Mouse (Mus musculus) heart, embryonic 15.5 days (tissue): ENCODE results near the gene Bax. TPM values are rescaled to one million over a fixed set of nuclear protein-coding genes. Genes with fewer than 3 reads are reported as not detected.
"Not testable (repeated sequence)": the region's sequence is repeated elsewhere in the genome, so short reads cannot be mapped to it uniquely, and the experiment has no call there.

ENCODE experiments used
- ATAC-seq: fragments of 200-750 bp; cut with Nextera tagmentation; replicated peaks from 2 replicates; pipeline ENCODE4 v1.8.0; 2017; ENCODE audit warnings: low read depth, moderate TSS enrichment; ENCODE audit not compliant: insufficient number of reproducible peaks, insufficient read depth, low FRiP score
- H3K27ac ChIP-seq: fragments of 300-500 bp; sonication (generic); 2 replicates; pipeline ENCODE4 v1.5.1; 2015; ENCODE audit warnings: mild to moderate bottlenecking, inconsistent platforms
- H3K27me3 ChIP-seq: fragments of 300-500 bp; sonication (generic); 2 replicates; pipeline ENCODE4 v1.6.1; 2015; ENCODE audit warnings: inconsistent platforms
- H3K36me3 ChIP-seq: fragments of 300-500 bp; sonication (generic); 2 replicates; pipeline ENCODE4 v1.6.1; 2015; ENCODE audit warnings: mild to moderate bottlenecking, inconsistent platforms
- H3K4me1 ChIP-seq: fragments of 300-500 bp; sonication (generic); replicated peaks from 2 replicates; pipeline ENCODE4 v1.6.1; 2015; ENCODE audit warnings: inconsistent platforms
- H3K4me2 ChIP-seq: fragments of 300-500 bp; sonication (generic); 2 replicates; pipeline ENCODE4 v1.6.1; 2015; ENCODE audit warnings: inconsistent platforms, mild to moderate bottlenecking, moderate library complexity
- H3K4me3 ChIP-seq: fragments of 300-500 bp; sonication (generic); 2 replicates; pipeline ENCODE4 v1.5.1; 2015; ENCODE audit warnings: mild to moderate bottlenecking, inconsistent platforms
- H3K9ac ChIP-seq: fragments of 300-500 bp; sonication (generic); 2 replicates; pipeline ENCODE4 v1.6.1; 2015; ENCODE audit warnings: mild to moderate bottlenecking, inconsistent platforms
- H3K9me3 ChIP-seq: fragments of 300-500 bp; sonication (generic); replicated peaks from 2 replicates; pipeline ENCODE4 v1.6.1; 2016; ENCODE audit warnings: inconsistent platforms
- WGBS: fragments of 180-500 bp; shearing (Covaris S2); methylation state at CpG from one replicate; pipeline ENCODE4 v1.1.7; 2015; ENCODE audit warnings: mixed read lengths; 5-methylcytosine and 5-hydroxymethylcytosine counted together
- polyA plus RNA-seq: library from polyadenylated mRNA; unstranded; fragments of >200 nt; fragmentation: Nextera tagmentation; extraction: Ambion mirVana; gene quantifications from 2 replicates; pipeline ENCODE4 v1.2.1, GENCODE M21; 2015

Bax gene
- polyA plus RNA-seq, 1 experiment from 2014 or later: 112 TPM

GRCm38 (mm10) chr7:45481374-45481927 is 14.8 kb upstream of the Bax start, which contains the start of gene Tulp2:
Tulp2 (plus strand) TSS chr7:45481877.
- H3K36me3 ChIP-seq: no peaks in the 10 kb centered on the region
- no peak within 1 kb of the TSS for H3K9ac ChIP-seq
- WGBS: 47% methylated on average over 15 of the region's 15 CpGs
- H3K4me2 ChIP-seq: no peak within 1 kb of the TSS
- H3K9me3 ChIP-seq: no peaks in the 10 kb centered on the region
- H3K4me1 ChIP-seq: no peaks in the 10 kb centered on the region
- H3K4me3 ChIP-seq: no peak within 1 kb of the TSS
- ATAC-seq: peak; percentile 74
- no peaks in the 10 kb centered on the region for H3K27me3 ChIP-seq
- no peak within 1 kb of the TSS for H3K27ac ChIP-seq

DNA sequence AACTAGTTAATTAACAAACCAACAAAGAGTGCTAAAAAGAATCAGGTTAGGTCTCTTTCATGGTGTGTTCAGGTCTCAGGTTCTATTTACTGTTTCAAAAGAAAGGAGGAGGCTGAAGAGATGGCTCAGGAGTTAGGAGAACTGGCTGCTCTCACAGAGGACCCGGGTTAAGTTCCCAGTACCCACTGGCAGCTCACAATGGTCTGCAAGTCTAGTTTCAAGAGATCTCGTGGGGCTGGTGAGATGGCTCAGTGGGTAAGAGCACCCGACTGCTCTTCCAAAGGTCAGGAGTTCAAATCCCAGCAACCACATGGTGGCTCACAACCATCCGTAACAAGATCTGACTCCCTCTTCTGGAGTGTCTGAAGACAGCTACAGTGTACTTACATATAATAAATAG is 13.6 kb upstream of the Bax start:
- not testable (repeated sequence) for ATAC-seq
- 77% methylated on average over 4 of the region's 4 CpGs for WGBS

DNA sequence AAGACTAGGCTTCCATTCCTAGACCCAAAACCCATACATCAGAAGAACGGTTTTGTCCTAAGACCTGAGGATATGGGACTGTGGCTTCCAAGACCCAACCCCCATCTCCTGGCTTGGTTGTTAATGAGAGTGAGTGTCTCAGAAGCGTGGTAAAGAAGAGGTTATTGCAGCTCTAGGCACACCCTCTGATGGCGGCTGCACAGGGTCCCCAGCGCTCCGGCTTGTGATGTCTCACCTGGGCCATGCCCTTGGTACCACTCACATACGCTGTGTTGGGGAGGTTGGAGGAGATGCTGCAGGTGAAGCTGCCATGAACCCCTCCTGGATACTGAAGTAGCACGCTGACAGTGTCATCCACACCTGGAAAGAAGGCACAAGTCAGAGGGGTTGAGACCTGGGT is 12.1 kb upstream of the Bax start:
- Histone ChIP-seq H3K9ac (no peak overlapping the region), H3K9me3 (no peaks in the 10 kb centered on the region), H3K4me1 (no peaks in the 10 kb centered on the region), H3K4me3 (no peak overlapping the region), H3K27ac (no peak overlapping the region), H3K27me3 (no peaks in the 10 kb centered on the region), H3K36me3 (no peaks in the 10 kb centered on the region), H3K4me2 (no peak overlapping the region)
- 92% methylated on average over 7 of the region's 7 CpGs for WGBS
- ATAC-seq: no peak

More for the DNA sequence above, 13.6 kb upstream of the Bax start:
- not testable (repeated sequence) for H3K4me2 ChIP-seq, H3K36me3 ChIP-seq, H3K4me1 ChIP-seq, H3K9me3 ChIP-seq, H3K4me3 ChIP-seq, H3K27me3 ChIP-seq, H3K9ac ChIP-seq, H3K27ac ChIP-seq

- Histone ChIP-seq H3K4me3 (no peak overlapping the region), H3K36me3 (no peaks in the 10 kb centered on the region), H3K27me3 (no peaks in the 10 kb centered on the region), H3K27ac (no peak overlapping the region), H3K4me1 (no peaks in the 10 kb centered on the region), H3K9ac (no peak overlapping the region), H3K4me2 (no peak overlapping the region), H3K9me3 (no peaks in the 10 kb centered on the region)
- no peak for ATAC-seq
- 8% methylated on average over 3 of the region's 3 CpGs for WGBS
Observed at GRCm38 (mm10) chr7:45477003-45477402, 10.3 kb upstream of the Bax start.

- Histone ChIP-seq H3K9ac (no peak overlapping the region), H3K27ac (no peak overlapping the region), H3K27me3 (no peaks in the 10 kb centered on the region), H3K4me1 (no peaks in the 10 kb centered on the region), H3K4me3 (no peak overlapping the region), H3K9me3 (no peaks in the 10 kb centered on the region), H3K4me2 (no peak overlapping the region), H3K36me3 (no peaks in the 10 kb centered on the region)
- 40% methylated on average over 1 of the region's 1 CpGs for WGBS
- ATAC-seq: no peak
Observed at GRCm38 (mm10) chr7:45476453-45476852, 9.8 kb upstream of the Bax start.

GRCm38 (mm10) chr7:45475291-45475969 is 8.7 kb upstream of the Bax start:
- H3K4me1 ChIP-seq: no peaks in the 10 kb centered on the region
- H3K4me3 ChIP-seq: peak overlapping the region; percentile 28
- no peaks in the 10 kb centered on the region for H3K9me3 ChIP-seq
- H3K27ac ChIP-seq: no peak overlapping the region
- H3K9ac ChIP-seq: no peak overlapping the region
- 55% methylated on average over 16 of the region's 16 CpGs for WGBS
- H3K36me3 ChIP-seq: no peaks in the 10 kb centered on the region
- no peak for ATAC-seq
- no peaks in the 10 kb centered on the region for H3K27me3 ChIP-seq
- peak overlapping the region; percentile 55 for H3K4me2 ChIP-seq

DNA sequence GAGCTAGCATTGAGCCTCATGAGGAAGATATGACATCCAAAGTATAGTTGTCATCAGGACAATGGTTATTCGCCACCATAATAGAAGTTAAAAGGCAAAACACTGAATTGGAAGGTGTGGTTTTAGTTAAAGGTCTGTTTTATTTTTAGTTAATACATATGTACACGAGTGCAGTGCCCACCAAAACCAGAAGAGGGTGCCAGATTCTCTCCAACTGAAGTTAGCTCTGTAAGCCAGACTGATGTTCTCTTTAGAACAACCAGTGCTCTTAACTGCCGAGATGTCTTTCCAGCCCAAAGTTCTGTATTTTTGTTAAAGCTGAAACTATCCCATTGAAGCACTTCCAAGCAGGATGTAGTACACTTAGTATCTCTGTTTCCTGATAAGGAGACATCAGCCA is 4.2 kb upstream of the Bax start:
- no peaks in the 10 kb centered on the region for H3K9me3 ChIP-seq
- H3K27ac ChIP-seq: no peak overlapping the region
- peaks cover 11% of the 10 kb centered on the region for H3K4me1 ChIP-seq
- H3K4me2 ChIP-seq: no peak overlapping the region
- H3K36me3 ChIP-seq: no peaks in the 10 kb centered on the region
- WGBS: 4% methylated on average over 3 of the region's 3 CpGs
- no peak for ATAC-seq
- H3K4me3 ChIP-seq: no peak overlapping the region
- no peaks in the 10 kb centered on the region for H3K27me3 ChIP-seq
- H3K9ac ChIP-seq: no peak overlapping the region

- 34% methylated on average over 7 of the region's 7 CpGs for WGBS
- Histone ChIP-seq H3K27ac (no peak overlapping the region; the same call in 1 of the 2 replicates), H3K4me3 (peak overlapping the region; percentile 91), H3K36me3 (peaks cover 28% of the 10 kb centered on the region), H3K27me3 (no peaks in the 10 kb centered on the region), H3K4me1 (peaks cover 19% of the 10 kb centered on the region), H3K9ac (peak overlapping the region; percentile 47), H3K9me3 (no peaks in the 10 kb centered on the region), H3K4me2 (peak overlapping the region; percentile 87)
- no peak for ATAC-seq
Observed at GRCm38 (mm10) chr7:45467090-45467670, 482 bp upstream of the Bax start.

DNA sequence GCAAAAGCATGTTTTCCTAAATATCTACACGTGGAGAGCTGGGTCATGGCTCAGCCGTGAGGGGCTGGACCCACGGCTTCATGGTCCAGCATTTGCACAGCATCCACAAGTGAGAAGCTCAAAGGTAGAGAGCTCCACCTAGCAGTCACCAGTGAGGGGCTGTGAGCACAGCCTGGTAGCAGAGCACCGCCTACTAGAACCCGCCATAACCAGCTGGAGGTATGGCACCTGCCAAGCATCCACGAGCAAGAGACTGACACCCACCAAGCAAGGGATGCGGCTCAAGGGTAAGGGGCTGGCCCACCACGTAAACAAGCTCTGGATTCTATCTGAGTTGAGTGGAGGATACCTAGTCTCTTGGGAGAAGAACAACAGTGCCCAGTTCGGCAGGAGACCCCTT is 1.1 kb downstream of the Bax start:
- WGBS: 77% methylated on average over 9 of the region's 9 CpGs
- H3K4me1 ChIP-seq: peaks cover 30% of the 10 kb centered on the region
- peaks cover 33% of the 10 kb centered on the region for H3K36me3 ChIP-seq
- peak overlapping the region; percentile 86; the same call in 1 of the 2 replicates for H3K9ac ChIP-seq
- no peak for ATAC-seq
- peak overlapping the region; percentile 91 for H3K4me3 ChIP-seq
- no peak overlapping the region for H3K27ac ChIP-seq
- H3K4me2 ChIP-seq: peak overlapping the region; percentile 87
- no peaks in the 10 kb centered on the region for H3K27me3 ChIP-seq
- no peaks in the 10 kb centered on the region for H3K9me3 ChIP-seq

DNA sequence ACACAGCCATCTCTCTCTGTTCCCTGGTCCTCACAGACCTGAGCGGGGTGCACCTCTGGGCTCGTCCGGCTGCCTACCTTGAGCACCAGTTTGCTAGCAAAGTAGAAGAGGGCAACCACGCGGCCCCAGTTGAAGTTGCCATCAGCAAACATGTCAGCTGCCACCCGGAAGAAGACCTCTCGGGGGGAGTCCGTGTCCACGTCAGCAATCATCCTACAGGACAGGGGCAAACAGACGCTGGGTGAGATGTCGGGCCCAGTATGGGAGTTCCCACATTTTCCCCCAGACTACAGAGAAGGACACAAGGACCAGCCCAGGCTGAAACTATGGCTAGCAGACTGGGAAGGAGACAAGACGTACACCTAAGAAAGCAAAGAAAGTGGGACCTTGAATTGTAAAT is 1.6 kb downstream of the Bax start:
- Histone ChIP-seq H3K9ac (no peak overlapping the region), H3K4me2 (peak overlapping the region; percentile 87), H3K4me3 (peak overlapping the region; percentile 91), H3K4me1 (peaks cover 35% of the 10 kb centered on the region), H3K9me3 (no peaks in the 10 kb centered on the region), H3K36me3 (peaks cover 33% of the 10 kb centered on the region), H3K27ac (no peak overlapping the region), H3K27me3 (no peaks in the 10 kb centered on the region)
- 92% methylated on average over 12 of the region's 12 CpGs for WGBS
- no peak for ATAC-seq

DNA sequence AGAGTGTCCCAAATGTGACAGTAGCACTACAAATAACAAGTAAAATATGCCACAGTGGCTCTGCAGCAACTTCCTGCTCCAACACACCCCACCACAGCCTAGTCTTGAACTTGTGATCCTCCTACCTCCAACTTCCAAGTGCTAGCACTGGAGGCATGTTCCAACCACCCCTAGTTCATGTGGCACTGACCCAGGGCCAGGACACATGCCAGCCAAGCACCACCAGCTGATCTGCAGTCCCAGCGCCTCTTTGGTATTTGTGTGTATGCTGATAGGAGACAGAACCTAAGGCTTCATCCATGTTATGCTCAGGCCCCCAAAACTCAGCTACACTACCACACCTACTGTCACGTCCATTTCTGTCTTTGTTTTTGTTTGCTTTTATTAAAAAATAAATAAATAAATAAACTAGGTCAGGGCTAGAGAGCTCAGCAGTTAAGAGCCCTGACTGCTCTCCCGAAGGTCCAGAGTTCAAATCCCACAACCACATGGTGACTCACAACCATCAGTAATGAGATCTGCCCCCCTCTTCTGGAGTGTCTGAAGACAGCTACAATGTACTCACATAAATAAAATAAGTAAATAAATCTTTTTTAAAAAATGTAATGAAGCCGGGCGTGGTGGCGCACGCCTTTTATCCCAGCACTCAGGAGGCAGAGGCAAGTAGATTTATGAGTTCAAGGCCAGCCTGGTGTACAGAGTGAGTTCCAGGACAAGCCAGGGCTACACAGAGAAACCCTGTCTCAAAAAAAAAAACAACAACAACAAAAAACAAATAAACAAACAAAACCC is 2.5 kb downstream of the Bax start:
- no peak for ATAC-seq
- Histone ChIP-seq H3K4me1 (peaks cover 37% of the 10 kb centered on the region), H3K9ac (no peak overlapping the region), H3K36me3 (peaks cover 33% of the 10 kb centered on the region), H3K27ac (no peak overlapping the region), H3K9me3 (no peaks in the 10 kb centered on the region), H3K4me2 (no peak overlapping the region), H3K4me3 (no peak overlapping the region), H3K27me3 (no peaks in the 10 kb centered on the region)
- 94% methylated on average over 7 of the region's 7 CpGs for whole genome bisulfite sequencing
